Mouse (Mus musculus) kidney, adult 2 months (tissue): ENCODE measurements around the gene Lin7a.

Experiments
- CTCF ChIP-seq: fragments of 200-500 bp; conservative IDR thresholded peaks from 2 replicates; pipeline ENCODE4 v1.5.1; 2011; ENCODE audit warnings: low read depth, mild to moderate bottlenecking, control low read depth, low read length, moderate library complexity, mixed read lengths; ENCODE audit not compliant: insufficient read depth, insufficient read length
- POLR2A ChIP-seq: fragments of 200-500 bp; IDR thresholded peaks from one replicate; pipeline ENCODE4 v1.6.1; 2011; ENCODE audit warnings: low read depth, low read length, control low read depth

DNA sequence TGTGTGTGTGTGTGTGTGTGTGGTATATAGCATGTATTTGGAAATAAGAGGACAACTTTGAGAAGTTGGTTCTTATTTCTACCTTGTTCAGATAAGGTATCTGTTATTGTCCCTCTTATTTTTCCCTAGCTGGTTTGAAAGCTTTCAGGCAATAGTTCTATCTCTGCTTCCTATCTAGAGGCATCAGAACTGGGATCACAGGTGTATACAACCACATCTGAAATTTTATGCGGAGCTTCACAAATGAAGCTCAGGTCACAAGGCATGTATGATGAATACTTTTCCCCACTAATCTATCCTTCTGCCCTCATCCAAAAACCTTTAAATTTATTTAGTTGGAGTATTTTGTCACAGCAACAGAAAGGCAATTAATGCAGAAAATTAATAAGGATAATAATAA lies 33.8 kb upstream of the Lin7a start:
- TF ChIP-seq CTCF (no peak), POLR2A (no peak)
